Mouse (Mus musculus) WW6 (cell line): ENCODE data around the gene V1rd19.
"Not testable (repeated sequence)": the region's sequence is repeated elsewhere in the genome, so short reads cannot be mapped to it uniquely, and the experiment has no call there.

Experiments
- DNase-seq: peaks from one replicate; pipeline ENCODE4 v3.0.0-alpha.2; 2013; ENCODE audit warnings: low read depth, low spot score

The V1rd19 gene

GRCm38 (mm10) chr7:24001391-24001790, at the start of gene V1rd19:
Gene V1rd19, plus strand, starts transcription at chr7:24001691.
- no peak for DNase-seq

DNA sequence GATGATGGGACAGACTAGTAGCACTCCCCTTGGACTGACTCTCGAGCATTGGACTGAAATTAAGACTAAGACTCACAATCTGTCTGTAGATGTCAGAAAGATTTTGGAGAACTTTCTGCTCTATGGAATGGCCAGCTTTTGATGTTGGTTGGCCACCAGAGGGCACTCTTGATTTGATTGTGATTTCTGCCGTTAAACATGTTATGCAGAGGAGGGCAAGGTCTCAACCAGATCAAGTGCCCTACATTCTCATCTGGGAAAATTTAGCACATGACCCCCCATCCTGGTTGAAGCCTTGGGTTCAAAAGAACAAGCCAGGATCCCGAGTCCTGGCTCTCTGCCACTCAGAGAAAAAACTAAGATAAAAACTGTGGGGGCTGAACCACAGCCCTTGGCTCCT, 33.4 kb upstream of the V1rd19 start:
- DNase-seq: not testable (repeated sequence)

- not testable (repeated sequence) for DNase-seq
Observed at GRCm38 (mm10) chr7:23974315-23974714, 27.2 kb upstream of the V1rd19 start, which contains the start of gene Vmn1r181. Gene Vmn1r181, plus strand, starts transcription at chr7:23974615.

- no peak for DNase-seq
Observed at GRCm38 (mm10) chr7:24052660-24053304, 51.3 kb downstream of the V1rd19 start, which contains the start of gene Vmn1r183. Gene Vmn1r183, plus strand, starts transcription at chr7:24053254.
